Mouse (Mus musculus) CH12.LX (cell line): Measurements from ENCODE around the gene Stx16. TPM values are rescaled to one million over a fixed set of nuclear protein-coding genes. Genes with fewer than 3 reads are reported as not detected.

Experiments
- DNase-seq: peaks from one replicate; pipeline ENCODE4 v3.0.0-alpha.2; 2013; ENCODE audit errors: extremely low read depth
- H3K27ac ChIP-seq: 2 replicates; pipeline ENCODE4 v1.5.1; 2012; ENCODE audit warnings: low read depth, mild to moderate bottlenecking, control low read depth, moderate library complexity; ENCODE audit not compliant: insufficient read depth
- H3K27me3 ChIP-seq: replicated peaks from 2 replicates; pipeline ENCODE3; 2012; ENCODE audit warnings: inconsistent platforms
- H3K36me3 ChIP-seq, 2 experiments: replicated peaks in 1 of 2; 2 replicates each; pipeline versions ENCODE3 to v1.6.1; 2012; ENCODE audit warnings: inconsistent platforms in 1 of 2, low read length in 1 of 2, mild to moderate bottlenecking in 1 of 2, mixed read lengths in 1 of 2, moderate library complexity in 1 of 2; ENCODE audit not compliant: control insufficient read depth in 1 of 2, insufficient read depth in 1 of 2
- H3K4me1 ChIP-seq, 2 experiments: 2 replicates each; pipeline ENCODE4 v1.6.1; 2012; ENCODE audit warnings: inconsistent platforms in 1 of 2, moderate library complexity in 1 of 2; ENCODE audit not compliant: insufficient read depth in 2 of 2, control insufficient read depth in 1 of 2
- H3K4me2 ChIP-seq: 2 replicates; pipeline ENCODE4 v1.6.1; 2012; ENCODE audit warnings: low read depth, mild to moderate bottlenecking, control low read depth; ENCODE audit not compliant: poor library complexity, insufficient read depth, severe bottlenecking
- H3K4me3 ChIP-seq, 3 experiments: fragments of 150-350 bp in 1 of 3; sonication (generic) in 1 of 3; replicated peaks in 1 of 3; 2 replicates each; pipeline versions ENCODE3 to v1.5.1; 2011 to 2012; ENCODE audit warnings: low read depth in 2 of 3, low read length in 2 of 3, mild to moderate bottlenecking in 2 of 3, moderate library complexity in 2 of 3, control low read depth in 1 of 3, improper control_type of control experiment in 1 of 3, inconsistent platforms in 1 of 3, mixed read lengths in 1 of 3; ENCODE audit not compliant: poor library complexity in 1 of 3
- H3K79me2 ChIP-seq: replicated peaks from 2 replicates; pipeline ENCODE4 v1.6.1; 2012; ENCODE audit warnings: mild to moderate bottlenecking, moderate library complexity; ENCODE audit not compliant: control insufficient read depth, poor library complexity, insufficient read depth, severe bottlenecking; ENCODE audit errors: extremely low read depth
- H3K9ac ChIP-seq: 2 replicates; pipeline ENCODE4 v1.6.1; 2012; ENCODE audit warnings: low read depth, mild to moderate bottlenecking, control low read depth, moderate library complexity; ENCODE audit not compliant: insufficient read depth
- H3K9me3 ChIP-seq: replicated peaks from 2 replicates; pipeline ENCODE3; 2012; ENCODE audit warnings: low read length, inconsistent platforms, mixed read lengths
- BHLHE40 ChIP-seq: IDR thresholded peaks from 2 replicates; pipeline ENCODE4 v1.6.1; 2011; ENCODE audit warnings: mild to moderate bottlenecking, low read depth, low read length, improper control_type of control experiment
- CHD2 ChIP-seq: IDR thresholded peaks from 2 replicates; pipeline ENCODE4 v1.6.1; 2011; ENCODE audit warnings: low read length, improper control_type of control experiment
- CTCF ChIP-seq, 2 experiments: IDR thresholded peaks in 1 of 2; conservative IDR thresholded peaks in 1 of 2; 2 replicates each; pipeline ENCODE4 v1.5.1; 2011 to 2012; ENCODE audit warnings: low read depth in 2 of 2, low read length in 2 of 2, improper control_type of control experiment in 1 of 2, inconsistent platforms in 1 of 2, mild to moderate bottlenecking in 1 of 2, moderate library complexity in 1 of 2
- E2F4 ChIP-seq: IDR thresholded peaks from 2 replicates; pipeline ENCODE4 v1.6.1; 2011; ENCODE audit warnings: low read depth, low read length, improper control_type of control experiment; ENCODE audit not compliant: insufficient replicate concordance
- GABPA ChIP-seq: IDR thresholded peaks from 2 replicates; pipeline ENCODE4 v1.6.1; 2012; ENCODE audit warnings: low read depth, low read length, improper control_type of control experiment, inconsistent platforms; ENCODE audit not compliant: insufficient replicate concordance
- HCFC1 ChIP-seq: IDR thresholded peaks from 2 replicates; pipeline ENCODE4 v1.6.1; 2012; ENCODE audit warnings: low read depth, mild to moderate bottlenecking, inconsistent platforms, low read length, improper control_type of control experiment
- IRF4 ChIP-seq: IDR thresholded peaks from 2 replicates; pipeline ENCODE4 v1.6.1; 2014; ENCODE audit warnings: low read depth, mild to moderate bottlenecking, inconsistent platforms, low read length, improper control_type of control experiment
- JUN ChIP-seq: IDR thresholded peaks from 2 replicates; pipeline ENCODE4 v1.6.1; 2011; ENCODE audit warnings: low read depth, mild to moderate bottlenecking, low read length, improper control_type of control experiment, moderate library complexity; ENCODE audit not compliant: insufficient read depth
- JUND ChIP-seq: conservative IDR thresholded peaks from 2 replicates; pipeline ENCODE4 v1.6.1; 2011; ENCODE audit warnings: low read depth, low read length, improper control_type of control experiment
- MAZ ChIP-seq: IDR thresholded peaks from 2 replicates; pipeline ENCODE4 v1.6.1; 2012; ENCODE audit warnings: low read depth, mild to moderate bottlenecking, inconsistent platforms, low read length, improper control_type of control experiment, moderate library complexity
- MEF2A ChIP-seq: IDR thresholded peaks from 2 replicates; pipeline ENCODE4 v1.6.1; 2014; ENCODE audit warnings: low read depth, mild to moderate bottlenecking, inconsistent platforms, low read length, improper control_type of control experiment, borderline replicate concordance
- MYC ChIP-seq: IDR thresholded peaks from 2 replicates; pipeline ENCODE4 v1.6.1; 2011; ENCODE audit warnings: low read depth, mild to moderate bottlenecking, improper control_type of control experiment, low read length
- NRF1 ChIP-seq: IDR thresholded peaks from 2 replicates; pipeline ENCODE4 v1.6.1; 2014; ENCODE audit warnings: low read depth, mild to moderate bottlenecking, inconsistent platforms, low read length, improper control_type of control experiment, moderate library complexity
- POLR2A ChIP-seq: IDR thresholded peaks from 2 replicates; pipeline ENCODE4 v1.6.1; 2011; ENCODE audit warnings: low read depth, mild to moderate bottlenecking, improper control_type of control experiment, low read length
- POLR2AphosphoS2 ChIP-seq: IDR thresholded peaks from 2 replicates; pipeline ENCODE4 v1.6.1; 2011; ENCODE audit warnings: low read depth, low read length, improper control_type of control experiment
- RAD21 ChIP-seq: IDR thresholded peaks from 2 replicates; pipeline ENCODE4 v1.6.1; 2011; ENCODE audit warnings: low read depth, mild to moderate bottlenecking, low read length, improper control_type of control experiment, moderate library complexity
- RCOR1 ChIP-seq: conservative IDR thresholded peaks from 2 replicates; pipeline ENCODE4 v1.6.1; 2012; ENCODE audit warnings: low read depth, mild to moderate bottlenecking, inconsistent platforms, low read length, improper control_type of control experiment
- SMC3 ChIP-seq: IDR thresholded peaks from 2 replicates; pipeline ENCODE4 v1.6.1; 2011; ENCODE audit warnings: low read depth, low read length, improper control_type of control experiment
- TCF12 ChIP-seq: IDR thresholded peaks from 2 replicates; pipeline ENCODE4 v1.6.1; 2014; ENCODE audit warnings: low read depth, mild to moderate bottlenecking, inconsistent platforms, low read length, improper control_type of control experiment
- UBTF ChIP-seq: IDR thresholded peaks from 2 replicates; pipeline ENCODE4 v1.6.1; 2012; ENCODE audit warnings: low read depth, mild to moderate bottlenecking, inconsistent platforms, low read length, improper control_type of control experiment, moderate library complexity
- USF1 ChIP-seq: IDR thresholded peaks from 2 replicates; pipeline ENCODE4 v1.6.1; 2014; ENCODE audit warnings: low read depth, mild to moderate bottlenecking, inconsistent platforms, low read length, improper control_type of control experiment
- ZKSCAN1 ChIP-seq: IDR thresholded peaks from 2 replicates; pipeline ENCODE4 v1.6.1; 2012; ENCODE audit warnings: low read depth, inconsistent platforms, low read length, improper control_type of control experiment, borderline replicate concordance
- ZMIZ1 ChIP-seq: IDR thresholded peaks from 2 replicates; pipeline ENCODE4 v1.6.1; 2012; ENCODE audit warnings: low read depth, mild to moderate bottlenecking, inconsistent platforms, low read length, improper control_type of control experiment
- dilution Hi-C: fragments of 300-500 bp; cut with MboI; formaldehyde crosslinking; loops from 2 replicates; pipeline ENCODE4 v1.14.3; 2020; ENCODE audit warnings: low sequenced_read_pairs; ENCODE audit not compliant: extremely low pct_unique_long_range_greater_than_20kb, extremely low pct_ligation_motif_present
- in situ Hi-C: fragments of 300-500 bp; cut with MboI; formaldehyde crosslinking; loops from 3 replicates; pipeline ENCODE4 v1.14.3; 2019; ENCODE audit warnings: low sequenced_read_pairs, low pct_ligation_motif_present, low pct_unique_long_range_greater_than_20kb, mixed read lengths
- polyA plus RNA-seq: library from polyadenylated mRNA; unstranded; fragments of >175 nt; gene quantifications from 2 replicates; pipeline ENCODE4 v1.2.1, GENCODE M21; 2012; ENCODE audit warnings: low read depth; ENCODE audit not compliant: insufficient read length
- total RNA-seq, 2 experiments: library from RNA; depleted of rRNA; stranded (reverse); fragments of 300-350 nt in 1 of 2; fragments of >200 nt in 1 of 2; gene quantifications; 2 replicates each; pipeline ENCODE4 v1.2.3; 2012 to 2014

Gene Stx16
- total and polyA plus RNA-seq, 3 experiments: 18.8 to 33.2 (median 22.5) TPM

GRCm38 (mm10) chr2:174054496-174054895, 21.6 kb upstream of the Stx16 start:
- Histone ChIP-seq H3K79me2 (no peaks in the 10 kb centered on the region), H3K9me3 (peaks cover 12% of the 10 kb centered on the region), H3K36me3 (no peaks in the 10 kb centered on the region), H3K4me2 (no peak overlapping the region), H3K9ac (no peak overlapping the region), H3K27me3 (peaks cover 90% of the 10 kb centered on the region), H3K4me3 (no peak overlapping the region), H3K4me1 (no peaks in the 10 kb centered on the region), H3K27ac (no peak overlapping the region)
- in situ Hi-C loops: no loop called here
- dilution Hi-C loops: no loop called here
- TF ChIP-seq BHLHE40 (no peak), RAD21 (no peak), JUN (no peak), ZMIZ1 (no peak), JUND (no peak), POLR2AphosphoS2 (no peak), CTCF (conservative IDR thresholded peaks at IDR 0.05 in 1 of 2, IDR thresholded peaks at IDR 0.05 in 1 of 2; ENCODE audit: low read depth in 2 of 2, low read length in 2 of 2) (no peak), POLR2A (no peak), ZKSCAN1 (no peak), CHD2 (no peak), HCFC1 (no peak), RCOR1 (no peak), NRF1 (no peak), TCF12 (no peak)
- DNase-seq: no peak

DNA sequence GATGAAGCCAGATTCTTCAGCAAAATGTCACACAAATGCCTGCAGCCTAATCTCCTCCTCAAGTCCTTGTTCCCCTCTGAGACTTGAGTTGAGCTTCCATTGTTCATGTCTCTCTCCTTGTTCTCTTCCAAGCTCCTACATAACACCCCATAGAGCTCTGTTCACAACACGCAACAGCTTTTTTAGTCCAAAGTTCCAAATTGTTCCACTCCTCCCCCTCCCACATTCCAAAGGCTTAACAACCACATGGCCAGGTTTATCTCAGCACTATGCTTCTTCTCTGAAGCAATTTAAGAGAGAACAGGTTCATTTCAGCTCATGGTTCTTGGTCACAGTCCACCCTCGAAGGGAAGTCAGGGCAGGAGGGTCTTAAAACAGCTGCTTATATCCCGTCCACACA, 18.4 kb upstream of the Stx16 start:
- Histone ChIP-seq H3K27ac (no peak overlapping the region), H3K4me2 (no peak overlapping the region), H3K36me3 (no peaks in the 10 kb centered on the region), H3K4me1 (no peaks in the 10 kb centered on the region), H3K4me3 (no peak overlapping the region), H3K79me2 (no peaks in the 10 kb centered on the region), H3K27me3 (peaks cover 95% of the 10 kb centered on the region), H3K9ac (no peak overlapping the region), H3K9me3 (peaks cover 16% of the 10 kb centered on the region)
- TF ChIP-seq ZKSCAN1 (no peak), E2F4 (no peak), RAD21 (no peak), USF1 (no peak), ZMIZ1 (no peak), SMC3 (no peak), JUN (no peak), GABPA (no peak), TCF12 (no peak), IRF4 (no peak), UBTF (no peak), MYC (no peak), CHD2 (no peak), POLR2A (no peak), MEF2A (no peak), MAZ (no peak)
- in situ Hi-C loops: no loop called here
- dilution Hi-C loops: no loop called here
- DNase-seq: no peak
